Mouse (Mus musculus) monocyte, adult 5-6 weeks (primary cell): ENCODE measurements around the gene Lhx4. TPM values are rescaled to one million over a fixed set of nuclear protein-coding genes. Genes with fewer than 3 reads are reported as not detected.

Experiments used
- ATAC-seq: fragments of 153-309, 156-312 bp; replicated peaks from 2 replicates; pipeline ENCODE4 v1.8.0; 2017; ENCODE audit warnings: mild to moderate bottlenecking; ENCODE audit not compliant: low TSS enrichment, insufficient number of reproducible peaks, severe bottlenecking, poor library complexity, low FRiP score
- total RNA-seq: library from RNA; stranded (forward); fragments of 200-1000, 200-491, 200-594 nt; gene quantifications from 3 replicates; pipeline ENCODE4 v1.2.3, GENCODE M21; 2017

Lhx4 gene
- total RNA-seq, 1 experiment from 2014 or later: not detected

DNA sequence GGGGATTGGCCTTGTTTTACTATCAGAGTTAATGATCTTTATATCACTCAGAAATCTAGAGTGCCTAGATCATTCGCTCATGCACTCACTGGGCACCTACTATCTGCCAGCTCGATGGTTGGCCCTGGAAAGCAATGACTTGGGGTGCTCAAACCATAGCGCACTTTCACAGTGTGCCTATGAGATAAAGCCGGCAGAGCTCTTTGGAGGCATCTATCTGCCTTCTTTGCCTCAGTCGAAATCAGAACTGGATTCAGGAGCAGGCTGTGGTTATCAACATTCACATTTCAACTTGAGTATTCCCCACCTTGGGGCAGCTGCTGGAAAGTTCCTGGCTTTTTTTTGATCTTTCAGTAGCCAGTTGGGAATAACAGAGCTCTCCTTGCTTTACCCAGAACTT, 3.6 kb downstream of the Lhx4 start:
- ATAC-seq: no peak

DNA sequence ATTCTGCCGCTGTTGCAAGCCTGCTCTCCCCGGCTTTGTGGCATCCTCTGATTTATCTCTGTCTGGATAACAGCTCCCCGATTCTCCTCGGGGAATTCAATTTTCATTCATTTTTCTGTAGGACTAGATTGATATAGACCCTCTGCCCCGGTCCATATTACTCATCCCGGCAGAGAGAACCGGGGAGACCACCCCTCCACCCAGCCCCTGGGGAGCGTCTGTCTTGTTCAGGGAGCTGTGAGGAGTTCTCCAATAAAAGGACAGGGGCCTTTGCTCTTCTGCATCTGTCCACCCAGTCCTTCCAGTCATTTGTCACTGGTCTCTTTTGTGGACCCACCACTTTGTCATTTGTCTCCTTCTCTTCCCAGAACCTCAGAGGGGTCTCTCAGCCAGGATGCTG, 4.5 kb downstream of the Lhx4 start:
- ATAC-seq: no peak

DNA sequence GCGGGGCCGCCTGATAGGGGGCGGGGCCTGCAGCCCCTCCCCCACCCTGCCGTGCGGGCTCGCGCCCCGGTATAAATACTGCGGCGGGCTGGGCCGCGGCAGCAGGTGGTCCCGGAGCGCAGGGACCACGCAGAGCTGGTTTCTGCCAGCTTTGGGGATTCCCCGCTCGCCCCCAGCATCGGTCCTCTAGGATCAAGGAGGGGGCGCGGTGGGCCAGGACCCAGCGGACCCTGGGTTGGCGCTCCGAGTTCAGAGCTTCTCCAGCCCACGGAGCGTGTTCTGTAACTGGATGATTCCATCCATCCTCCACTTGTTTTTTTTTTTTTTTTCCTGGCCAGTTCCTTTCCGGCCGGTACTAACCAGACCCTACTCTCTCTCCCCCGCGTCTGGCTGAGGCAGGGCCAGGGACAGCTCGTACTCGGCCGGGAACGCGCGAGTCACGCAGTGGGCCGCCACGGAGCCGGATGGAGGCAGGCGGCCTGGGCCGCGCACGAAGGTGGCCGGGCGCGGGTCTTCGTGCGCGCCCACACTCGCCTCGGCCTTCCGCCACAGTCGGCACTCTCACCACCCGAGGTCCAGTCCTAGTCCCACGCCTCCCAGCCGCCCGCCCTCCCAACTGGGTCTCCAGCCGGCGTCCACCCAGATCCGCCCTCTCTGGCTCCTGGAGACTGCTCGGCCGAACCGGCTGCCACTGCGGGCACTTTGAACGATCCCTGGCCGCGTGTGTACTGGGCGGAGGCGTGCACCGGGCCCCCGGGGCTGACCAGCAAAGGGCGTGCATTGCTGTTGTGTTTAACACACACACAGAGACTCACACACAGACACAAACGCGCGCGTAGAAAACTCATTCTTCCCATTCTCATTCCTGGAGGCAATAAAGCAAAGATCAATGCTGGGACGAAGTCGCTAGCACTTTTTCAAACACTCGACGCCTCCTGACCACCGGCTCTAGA, 8.8 kb downstream of the Lhx4 start:
- no peak for ATAC-seq

DNA sequence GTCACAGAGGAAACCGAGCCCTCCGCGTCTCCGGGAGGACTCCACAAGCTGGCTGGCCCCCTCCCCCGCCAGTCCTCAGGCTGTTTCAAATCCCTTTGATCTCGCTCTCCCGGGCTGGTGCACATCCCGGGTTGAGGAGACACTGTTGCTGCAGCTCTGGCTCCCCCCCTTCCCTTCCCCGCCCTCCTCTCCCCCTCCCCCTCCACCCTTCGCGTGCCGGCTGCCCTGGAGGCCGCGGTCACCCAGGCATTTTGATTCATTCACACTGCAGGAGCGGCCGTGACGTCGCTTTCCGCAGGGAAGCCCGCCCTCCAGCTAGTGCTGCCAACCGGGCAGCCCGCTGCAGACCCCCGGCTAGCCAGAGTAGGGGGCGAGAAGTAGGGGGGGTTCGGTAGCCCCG, 9.5 kb downstream of the Lhx4 start:
- ATAC-seq: no peak

DNA sequence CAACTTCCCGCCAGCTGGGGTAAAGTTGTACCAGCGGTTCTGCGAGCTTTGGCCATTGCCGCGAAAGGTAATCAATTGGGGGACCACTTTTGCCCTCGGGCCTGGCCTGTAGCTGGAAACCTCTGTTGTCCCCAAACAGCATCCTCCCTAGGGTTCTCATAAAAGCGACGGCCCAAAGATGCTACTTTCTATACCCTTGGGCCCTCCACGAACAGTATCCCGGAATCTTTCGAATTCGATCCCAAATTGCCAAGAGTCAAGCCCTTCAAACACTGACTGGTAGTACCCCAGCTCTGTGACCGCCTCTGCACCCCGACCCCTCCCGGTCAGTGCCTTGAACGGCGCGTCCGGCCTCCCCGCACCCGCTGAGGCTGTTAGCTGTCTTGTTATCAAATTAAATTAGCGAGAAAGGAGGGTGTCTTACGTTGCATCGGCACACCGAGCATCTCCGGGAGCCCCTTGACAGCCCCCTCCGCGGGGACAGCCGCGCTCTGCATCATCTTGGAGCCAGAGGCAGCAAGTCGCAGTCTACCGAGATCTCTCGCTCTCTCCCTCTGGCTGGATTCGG, 10.0 kb downstream of the Lhx4 start:
- no peak for ATAC-seq

DNA sequence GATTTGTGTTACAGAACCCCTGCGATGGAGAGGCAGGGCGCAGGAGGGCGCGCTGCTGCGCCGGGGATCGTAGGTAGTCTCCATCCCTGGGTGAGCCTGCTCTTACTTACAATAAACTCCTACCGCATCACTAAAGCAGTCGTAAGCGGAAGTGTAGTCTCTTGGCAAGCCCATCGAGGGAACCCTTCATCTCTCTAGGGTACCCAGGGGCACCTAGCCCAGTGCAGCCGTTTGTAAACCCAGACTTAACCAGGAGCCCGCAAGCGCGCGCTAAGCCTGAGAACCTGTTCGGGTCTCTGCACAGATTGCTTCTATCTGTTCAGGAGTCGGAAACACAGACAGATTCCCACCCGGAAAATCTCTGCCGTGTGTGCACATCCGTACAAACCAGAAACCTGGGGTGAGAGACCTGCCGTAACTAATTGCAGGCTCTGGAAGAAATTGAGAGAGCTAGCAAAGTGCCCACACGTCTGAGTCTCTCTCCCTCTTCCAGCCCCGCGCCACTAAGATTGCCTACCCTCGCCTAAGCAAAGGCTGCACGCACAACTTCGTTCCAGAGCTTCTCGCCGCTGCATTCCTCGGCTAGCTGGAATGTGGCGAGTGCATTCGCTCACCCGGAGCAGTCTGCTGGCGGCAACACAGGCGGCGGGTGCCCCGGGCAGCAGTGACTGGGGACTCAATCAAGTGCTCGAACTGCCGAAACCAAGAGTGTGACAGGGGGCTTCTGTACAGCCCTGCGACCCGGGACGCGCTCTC, 10.7 kb downstream of the Lhx4 start:
- ATAC-seq: no peak

DNA sequence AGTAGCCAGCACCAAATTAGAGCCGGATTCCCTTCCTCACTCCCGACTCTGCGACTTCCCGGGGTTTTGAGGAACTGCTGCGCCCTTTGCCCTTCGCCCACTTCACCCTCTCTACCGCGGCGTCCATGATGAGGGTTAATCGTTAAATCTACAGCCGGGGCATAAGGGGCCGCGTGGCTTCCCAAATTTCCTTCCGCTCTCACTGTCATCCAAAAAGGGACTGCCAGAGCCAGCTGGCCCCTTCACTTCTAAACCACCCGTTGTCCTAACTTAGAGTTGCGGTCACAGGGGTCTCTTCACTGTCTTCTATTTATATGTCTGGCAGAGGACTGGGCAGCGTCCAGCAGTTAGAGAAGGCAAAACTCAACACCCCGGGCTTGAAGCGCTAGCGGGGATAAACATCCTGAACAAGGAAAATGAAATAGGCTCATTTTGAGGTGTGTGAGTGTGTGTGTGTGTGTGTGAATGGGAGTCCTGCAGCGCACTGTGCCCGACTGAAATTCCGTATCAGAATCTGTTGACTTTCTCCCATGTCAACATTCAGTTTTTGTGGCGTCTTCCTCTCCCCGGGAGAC, 13.6 kb downstream of the Lhx4 start:
- ATAC-seq: no peak

DNA sequence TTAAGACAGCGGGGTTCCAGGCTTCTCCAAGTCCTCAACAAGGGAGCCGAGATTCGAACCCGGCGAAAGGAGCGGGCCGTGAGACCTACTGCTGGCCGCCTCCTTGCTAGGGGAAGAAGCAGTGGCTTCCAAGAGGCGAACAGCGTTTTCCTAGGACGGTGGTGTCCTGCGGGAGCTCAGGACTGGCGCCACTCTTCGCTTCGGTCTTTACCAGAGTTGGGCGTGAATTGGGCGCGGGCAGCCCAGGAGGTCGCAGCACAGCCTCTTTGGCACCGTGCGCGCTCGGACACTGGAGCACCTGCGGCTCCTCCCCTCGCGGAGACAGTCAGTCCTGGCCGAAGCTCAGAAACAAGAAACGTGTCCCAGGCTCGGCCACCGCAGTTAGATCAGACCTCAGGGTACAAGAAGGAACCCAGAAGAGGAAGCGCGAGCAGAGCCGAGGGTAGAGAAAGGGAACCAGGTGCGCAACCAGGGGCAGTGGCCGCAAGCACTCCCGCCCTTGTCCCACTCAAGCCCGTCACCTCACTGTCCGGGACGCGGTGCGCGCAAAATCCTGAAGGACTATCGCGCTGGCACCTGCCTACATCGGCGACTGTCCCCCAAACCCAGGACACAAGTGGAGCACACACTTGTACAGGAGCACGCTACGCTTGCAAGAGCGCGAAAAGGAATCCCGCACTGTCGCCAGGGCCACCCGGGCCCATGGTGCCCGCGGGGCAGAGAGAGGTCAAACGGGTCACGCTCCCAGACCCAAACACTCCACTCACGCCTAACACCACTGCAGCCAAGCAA, 14.3 kb downstream of the Lhx4 start:
- 0 out of 2 replicates have a peak, but pooled peaks have one; percentile 22 for ATAC-seq

DNA sequence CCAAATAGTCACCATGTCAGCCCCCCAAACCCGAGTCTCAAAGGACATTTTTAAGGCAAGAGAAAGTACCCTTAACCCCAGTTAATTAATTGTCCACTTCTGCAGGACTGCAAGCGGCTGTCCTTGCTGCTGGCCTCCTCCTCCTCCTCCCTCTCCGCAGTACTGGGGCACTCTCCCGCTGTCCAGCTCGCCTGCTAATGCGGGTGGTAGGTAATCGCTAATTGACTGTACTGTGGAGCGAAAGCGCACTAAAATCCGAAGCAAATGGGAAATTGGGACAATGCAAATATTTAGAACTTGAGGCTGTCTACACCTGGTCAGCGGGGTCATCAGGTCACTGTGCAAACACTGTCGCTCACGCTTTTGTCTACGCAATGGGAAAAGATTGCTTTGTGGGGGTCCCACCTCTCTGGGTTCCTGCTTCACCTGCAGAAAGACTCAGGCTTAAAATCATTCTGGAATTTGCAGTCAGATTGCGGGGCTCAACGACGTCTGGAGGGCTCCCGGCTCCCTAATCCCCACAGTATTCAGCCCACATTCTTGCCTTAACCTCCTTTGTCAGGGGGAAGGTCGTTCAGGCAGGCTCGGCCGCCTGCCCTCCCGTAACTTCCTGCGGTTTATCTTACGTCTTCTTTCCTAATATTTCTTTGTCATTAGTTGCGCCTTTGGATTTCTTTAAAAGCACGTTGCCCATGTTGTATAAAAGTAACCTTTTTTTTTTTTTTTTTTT, 15.2 kb downstream of the Lhx4 start:
- no peak for ATAC-seq

DNA sequence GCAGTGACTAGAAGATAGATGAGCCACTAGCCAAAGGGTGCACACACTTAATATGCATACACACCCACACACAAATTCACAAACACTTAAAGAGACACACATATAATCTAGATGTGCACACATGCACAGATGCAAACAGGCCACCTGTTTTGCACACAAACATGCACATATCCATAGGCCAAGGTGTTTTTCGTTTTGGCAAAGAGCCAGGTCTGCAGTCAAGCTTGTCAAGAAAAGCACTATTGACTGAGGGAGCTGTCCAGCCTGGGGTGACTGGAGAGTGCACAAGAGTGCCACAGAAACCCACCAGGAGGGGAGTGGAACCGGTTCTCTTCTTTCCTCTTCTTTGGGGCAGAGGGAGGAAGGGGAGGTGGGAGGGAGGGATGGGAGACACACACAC, 20.3 kb downstream of the Lhx4 start:
- no peak for ATAC-seq

DNA sequence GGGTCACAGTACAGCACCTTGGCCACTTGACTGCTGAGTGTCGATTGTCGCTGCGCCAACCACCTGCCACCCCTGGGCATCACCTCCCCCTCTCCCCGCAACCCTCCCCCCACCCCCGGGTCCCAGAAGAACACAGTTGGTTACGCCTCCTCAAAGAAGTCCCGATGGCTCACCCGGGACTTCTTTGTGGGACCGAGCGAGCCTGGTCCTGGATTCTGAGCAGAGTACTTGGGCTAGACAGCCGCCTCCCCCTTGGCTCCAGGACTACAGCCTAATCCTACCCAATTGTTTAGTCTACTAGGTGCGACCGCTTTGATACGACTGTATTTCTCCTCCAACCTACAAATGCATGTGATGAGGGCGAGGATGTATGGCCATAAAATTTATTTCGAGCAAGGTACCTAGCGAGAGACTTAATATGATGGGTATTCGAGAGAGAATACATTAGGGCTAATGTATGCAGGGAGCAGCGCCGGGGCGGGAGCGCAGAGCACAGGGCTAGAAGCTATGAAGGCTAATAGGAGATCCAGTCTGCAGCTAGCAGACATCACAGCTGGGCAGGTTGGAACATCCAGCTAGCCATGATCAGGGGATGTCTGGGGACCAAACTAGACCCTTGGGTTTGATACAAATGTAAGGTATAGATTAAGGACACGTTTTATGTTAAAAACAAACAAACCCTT, 22.2 kb downstream of the Lhx4 start:
- ATAC-seq: no peak

DNA sequence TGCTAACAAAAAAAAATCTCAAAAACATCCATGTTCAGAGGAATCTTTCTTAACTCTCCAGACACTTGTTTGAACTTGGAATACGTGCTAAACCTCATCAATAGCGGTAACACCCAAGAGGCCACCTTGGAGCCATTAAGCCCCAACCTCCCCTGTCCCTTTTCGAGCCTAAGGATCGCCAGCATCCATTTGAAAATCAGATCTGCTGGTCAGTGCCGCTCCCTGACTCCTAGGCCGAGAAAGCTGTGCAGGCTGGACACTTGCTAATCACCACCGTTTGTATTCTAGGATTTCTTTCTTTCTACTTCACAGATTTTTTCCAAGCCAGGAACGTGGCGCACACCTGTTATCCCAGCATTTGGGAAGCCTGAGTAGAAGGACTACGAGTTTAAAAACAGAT, 23.7 kb downstream of the Lhx4 start:
- ATAC-seq: no peak

DNA sequence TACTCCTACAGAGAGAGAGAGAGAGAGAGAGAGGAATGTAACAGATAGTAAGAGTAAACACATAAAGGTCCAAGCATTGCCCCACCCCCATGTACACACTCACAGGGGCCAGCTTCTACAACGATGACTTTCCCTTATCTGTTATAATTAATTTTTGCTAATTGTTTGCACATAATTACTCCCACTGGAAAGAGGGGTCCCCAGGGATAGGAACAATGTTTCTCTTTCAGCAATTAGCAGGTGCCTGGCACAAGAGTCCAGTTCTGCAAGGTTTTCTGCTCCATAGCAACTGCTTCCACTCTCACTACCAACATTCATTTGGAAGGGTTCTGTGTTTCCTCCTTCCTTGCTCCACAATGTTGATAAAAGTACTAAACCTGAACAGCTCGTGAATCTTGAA, 25.6 kb downstream of the Lhx4 start:
- ATAC-seq: no peak

DNA sequence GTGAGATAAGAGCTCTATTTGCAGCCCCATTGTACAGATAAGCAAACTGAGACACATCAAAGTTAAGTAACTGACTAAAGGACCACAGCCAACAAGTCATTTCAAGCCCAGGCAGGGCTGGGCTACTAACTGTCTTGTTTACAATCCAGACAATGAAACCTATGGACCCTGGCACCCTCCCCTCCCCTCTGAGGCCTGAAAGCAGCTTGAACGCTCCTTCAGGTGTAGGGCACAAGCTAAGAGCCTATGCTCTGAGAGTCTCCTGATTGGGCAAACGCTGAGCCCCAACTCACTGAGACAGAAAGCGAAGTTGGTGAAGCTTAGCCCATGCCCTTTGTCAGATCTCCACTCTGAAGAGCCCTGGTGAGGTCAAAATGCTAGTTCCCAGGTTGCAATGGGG, 27.2 kb downstream of the Lhx4 start:
- ATAC-seq: no peak

DNA sequence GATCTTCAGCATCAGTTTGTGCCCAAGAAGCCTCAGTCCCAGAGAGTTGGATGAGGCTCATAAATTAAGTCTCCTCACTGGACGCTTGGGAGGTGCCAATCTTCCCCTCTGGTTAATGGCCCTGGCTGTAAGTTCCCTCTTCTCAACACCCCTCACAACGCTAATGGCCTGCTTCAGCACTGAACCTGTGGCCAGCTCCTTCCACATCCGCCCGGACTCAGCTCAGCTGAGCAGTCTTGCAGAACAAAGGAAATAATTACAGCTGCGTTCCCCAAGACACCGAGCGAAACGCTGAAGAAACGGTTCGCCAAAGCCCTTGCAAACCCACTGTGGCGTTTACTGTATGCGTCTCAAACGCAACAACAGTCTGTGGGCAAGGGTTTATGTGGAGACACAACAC, 29.3 kb downstream of the Lhx4 start:
- ATAC-seq: no peak

DNA sequence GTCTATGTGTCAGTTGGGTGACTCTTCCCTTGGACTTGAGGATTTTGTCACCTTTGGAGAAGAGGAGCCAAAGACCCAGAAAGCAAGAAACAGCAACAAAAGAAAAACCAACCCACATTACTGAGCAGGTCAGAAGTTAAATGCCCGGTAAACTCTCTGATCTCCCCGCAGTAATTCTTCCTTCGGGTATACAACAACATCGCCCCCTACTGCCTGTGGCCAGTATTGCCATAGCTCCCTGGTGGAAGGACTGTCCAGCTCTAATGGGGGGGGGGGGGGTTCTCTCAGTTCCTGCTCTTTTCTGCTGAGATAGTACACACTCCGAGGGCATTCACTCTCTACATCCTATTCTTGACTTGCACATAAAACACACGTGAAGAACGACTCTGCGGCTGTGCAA, 30.0 kb downstream of the Lhx4 start:
- ATAC-seq: no peak

DNA sequence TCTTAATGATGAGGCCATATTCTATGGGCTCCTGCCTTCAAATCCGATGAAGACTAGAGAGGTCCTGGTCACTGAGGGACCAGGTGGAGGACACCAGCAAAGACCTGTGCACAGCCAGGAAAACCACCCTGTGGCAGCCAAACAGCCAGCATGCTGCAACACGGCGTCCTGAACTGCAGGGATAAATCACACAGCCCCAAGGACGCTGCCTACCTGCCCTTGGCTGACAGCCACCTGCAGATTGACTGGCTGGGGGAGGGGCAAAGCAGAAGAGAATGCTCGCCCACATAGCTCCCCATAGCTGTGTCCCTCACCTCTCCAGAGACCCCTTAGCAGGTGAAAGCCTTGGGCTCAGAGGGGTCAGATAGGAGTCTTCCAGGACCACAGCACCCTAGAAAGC, 31.5 kb downstream of the Lhx4 start:
- no peak for ATAC-seq
